In the genomic region with DNA sequence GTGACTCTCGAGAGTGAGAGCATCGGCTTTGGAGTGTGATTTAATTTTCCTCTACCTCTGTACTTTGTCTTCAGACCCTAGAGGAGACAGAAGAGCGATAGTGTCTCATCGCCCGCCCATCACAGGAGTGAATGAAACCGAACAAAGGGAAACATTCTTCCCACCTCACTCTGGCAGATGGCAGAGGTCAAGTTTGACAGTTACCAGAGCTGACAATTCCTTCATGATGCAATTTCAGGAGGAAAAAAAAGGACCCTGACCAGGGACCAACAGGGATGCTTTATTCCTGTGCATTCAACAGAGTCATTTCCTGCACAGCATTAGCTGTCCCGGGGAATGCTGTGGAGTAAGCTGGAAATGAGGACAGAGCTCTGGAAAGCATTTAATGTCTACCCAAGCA, we compare ENCODE assay signal across 10 mouse cellular contexts.
DNase-seq lines count a peak whose midpoint lies in the region; ATAC-seq and TF ChIP-seq lines count a peak whose summit lies in the region.
"Had no signal": no experiment of that assay in that cellular context is flagged by ENCODE, and none has a peak within 500 bp of the region (broad histone marks: within the 10 kb centered on the region; RNA-seq: fewer than 3 reads in every experiment).

No protein-coding gene starts in this region.

- TF ChIP-seq CTCF in brain, embryonic 14.5 days (IDR thresholded peaks at IDR 0.05; ENCODE audit: borderline replicate concordance, extremely low read depth, insufficient read depth, insufficient read length): no peak
- TF ChIP-seq CTCF in liver, postnatal 0 days (IDR thresholded peaks at IDR 0.05; ENCODE audit: low read depth): no peak

- H3K36me3 ChIP-seq in hindbrain, embryonic 10.5 days: no peaks in the 10 kb centered on the region; the same call in 1 of the 2 replicates
- no peaks in the 10 kb centered on the region for H3K36me3 ChIP-seq in hindbrain, embryonic 16.5 days (ENCODE audit: control insufficient read depth, insufficient read depth, low read length)
- no peaks in the 10 kb centered on the region for H3K36me3 ChIP-seq in embryonic facial prominence, embryonic 14.5 days (ENCODE audit: control insufficient read depth, insufficient read depth, low read length)
- no peaks in the 10 kb centered on the region for H3K36me3 ChIP-seq in midbrain, embryonic 15.5 days (replicated peaks)
- no peaks in the 10 kb centered on the region for H3K36me3 ChIP-seq in liver, postnatal 0 days (replicated peaks; ENCODE audit: insufficient read depth, low read length)

- peak overlapping the region; percentile 75 for H3K27ac ChIP-seq in hindbrain, embryonic 10.5 days
- H3K27ac ChIP-seq in hindbrain, embryonic 16.5 days (ENCODE audit: low read depth, low read length): no peak overlapping the region
- H3K27ac ChIP-seq in embryonic facial prominence, embryonic 14.5 days (replicated peaks; ENCODE audit: low read depth, low read length): 0 out of 2 replicates have a peak overlapping the region, but pooled peaks have one; percentile 3
- H3K27ac ChIP-seq in midbrain, embryonic 15.5 days: peak overlapping the region; percentile 17
- H3K27ac ChIP-seq in liver, postnatal 0 days (ENCODE audit: low read depth): no peak overlapping the region

- H3K4me1 ChIP-seq in hindbrain, embryonic 10.5 days (replicated peaks): peaks cover 16% of the 10 kb centered on the region
- H3K4me1 ChIP-seq in hindbrain, embryonic 16.5 days (ENCODE audit: control insufficient read depth, insufficient read depth, low read depth, low read length): no peaks in the 10 kb centered on the region; the same call in 1 of the 2 replicates
- H3K4me1 ChIP-seq in embryonic facial prominence, embryonic 14.5 days (ENCODE audit: control insufficient read depth, insufficient read depth, low read length): no peaks in the 10 kb centered on the region; the same call in 1 of the 2 replicates
- peaks cover 5% of the 10 kb centered on the region; the same call in 1 of the 2 replicates for H3K4me1 ChIP-seq in midbrain, embryonic 15.5 days
- no peaks in the 10 kb centered on the region for H3K4me1 ChIP-seq in liver, postnatal 0 days (ENCODE audit: insufficient read depth)

- H3K4me3 ChIP-seq in hindbrain, embryonic 10.5 days: no peak overlapping the region
- no peak overlapping the region for H3K4me3 ChIP-seq in hindbrain, embryonic 16.5 days (ENCODE audit: low read length)
- H3K4me3 ChIP-seq in embryonic facial prominence, embryonic 14.5 days (ENCODE audit: low read depth, low read length): no peak overlapping the region
- H3K4me3 ChIP-seq in midbrain, embryonic 15.5 days: no peak overlapping the region
- no peak overlapping the region for H3K4me3 ChIP-seq in liver, postnatal 0 days (ENCODE audit: low read depth, low read length)

- H3K9me3 ChIP-seq in hindbrain, embryonic 10.5 days: peaks cover 6% of the 10 kb centered on the region; the same call in 1 of the 2 replicates
- no peaks in the 10 kb centered on the region for H3K9me3 ChIP-seq in hindbrain, embryonic 16.5 days (ENCODE audit: control insufficient read depth, low read length)
- no peaks in the 10 kb centered on the region for H3K9me3 ChIP-seq in embryonic facial prominence, embryonic 14.5 days (ENCODE audit: control insufficient read depth, low read length)
- no peaks in the 10 kb centered on the region for H3K9me3 ChIP-seq in midbrain, embryonic 15.5 days
- H3K9me3 ChIP-seq in liver, postnatal 0 days (ENCODE audit: low read length): no peaks in the 10 kb centered on the region

- TF ChIP-seq EP300 in liver, postnatal 0 days (IDR thresholded peaks at IDR 0.05; ENCODE audit: low read depth): no peak

- peak; percentile 60 for DNase-seq in hindbrain, embryonic 10.5 days (ENCODE audit: low spot score)
- peak; percentile 53 for DNase-seq in brain, embryonic 14.5 days (ENCODE audit: low read depth)
- peak; percentile 71 for DNase-seq in embryonic facial prominence, embryonic 14.5 days (ENCODE audit: low spot score)
- DNase-seq in testis, postnatal 14 days (ENCODE audit: low spot score): no peak
- DNase-seq in liver, postnatal 0 days: no peak
- DNase-seq: adrenal gland, postnatal 36 days; cerebellum, postnatal 14 days; kidney, postnatal 36 days had no signal

- H3K27me3 ChIP-seq in hindbrain, embryonic 10.5 days (ENCODE audit: insufficient read depth, poor library complexity, severe bottlenecking): no peaks in the 10 kb centered on the region
- no peaks in the 10 kb centered on the region for H3K27me3 ChIP-seq in hindbrain, embryonic 16.5 days (replicated peaks; ENCODE audit: control insufficient read depth, insufficient read depth, low read length)
- H3K27me3 ChIP-seq in embryonic facial prominence, embryonic 14.5 days (replicated peaks; ENCODE audit: control insufficient read depth, insufficient read depth, low read length): no peaks in the 10 kb centered on the region
- no peaks in the 10 kb centered on the region for H3K27me3 ChIP-seq in midbrain, embryonic 15.5 days (replicated peaks)
- H3K27me3 ChIP-seq in liver, postnatal 0 days (ENCODE audit: insufficient read depth, low read length): no peaks in the 10 kb centered on the region

- H3K4me2 ChIP-seq in hindbrain, embryonic 16.5 days (ENCODE audit: low read length): no peak overlapping the region
- no peak overlapping the region for H3K4me2 ChIP-seq in embryonic facial prominence, embryonic 14.5 days (ENCODE audit: low read depth, low read length)
- H3K4me2 ChIP-seq in midbrain, embryonic 15.5 days: no peak overlapping the region
- H3K4me2 ChIP-seq in liver, postnatal 0 days (ENCODE audit: low read depth, low read length): no peak overlapping the region

- ATAC-seq in hindbrain, embryonic 16.5 days: no peak
- ATAC-seq in embryonic facial prominence, embryonic 14.5 days (ENCODE audit: low read depth): peak; percentile 81; the same call in 1 of the 2 replicates
- ATAC-seq in midbrain, embryonic 15.5 days (replicated peaks): no peak
- no peak for ATAC-seq in liver, postnatal 0 days

- TF ChIP-seq POLR2A in brain, embryonic 14.5 days (IDR thresholded peaks at IDR 0.05; ENCODE audit: borderline replicate concordance, extremely low read depth, insufficient read depth, insufficient read length, poor library complexity, severe bottlenecking): no peak

- 18% methylated on average over 7 of the region's 7 CpGs for WGBS in hindbrain, embryonic 10.5 days
- WGBS in hindbrain, embryonic 16.5 days: 18% methylated on average over 7 of the region's 7 CpGs
- WGBS in embryonic facial prominence, embryonic 14.5 days: 35% methylated on average over 7 of the region's 7 CpGs
- 34% methylated on average over 7 of the region's 7 CpGs for WGBS in midbrain, embryonic 15.5 days
- 55% methylated on average over 7 of the region's 7 CpGs for WGBS in liver, postnatal 0 days (ENCODE audit: insufficient replicate concordance)

- no peak overlapping the region for H3K9ac ChIP-seq in hindbrain, embryonic 16.5 days (ENCODE audit: low read depth, low read length)
- H3K9ac ChIP-seq in embryonic facial prominence, embryonic 14.5 days (ENCODE audit: low read depth, low read length): no peak overlapping the region
- H3K9ac ChIP-seq in midbrain, embryonic 15.5 days: no peak overlapping the region
- H3K9ac ChIP-seq in liver, postnatal 0 days (replicated peaks): no peak overlapping the region

Comparison
In these comparisons a context has a peak if more than half of its experiments do, and no peak if none do; other contexts are left out.
1. H3K27ac ChIP-seq: peak in hindbrain, embryonic 10.5 days (single experiment), embryonic facial prominence, embryonic 14.5 days (single experiment) and midbrain, embryonic 15.5 days (single experiment); none in hindbrain, embryonic 16.5 days (single experiment) and liver, postnatal 0 days (single experiment).
2. DNase-seq: peak in hindbrain, embryonic 10.5 days (single experiment), brain, embryonic 14.5 days (single experiment) and embryonic facial prominence, embryonic 14.5 days (single experiment); none in testis, postnatal 14 days (single experiment) and liver, postnatal 0 days (single experiment).